Mouse (Mus musculus): Measurements from ENCODE around the gene Rad1. TPM values are rescaled to one million over a fixed set of nuclear protein-coding genes. Genes with fewer than 3 reads are reported as not detected.

Gene Rad1
- polyA plus RNA-seq (2012; rRNA removed): 7.3 and 8.2 TPM in 2 replicates

DNA sequence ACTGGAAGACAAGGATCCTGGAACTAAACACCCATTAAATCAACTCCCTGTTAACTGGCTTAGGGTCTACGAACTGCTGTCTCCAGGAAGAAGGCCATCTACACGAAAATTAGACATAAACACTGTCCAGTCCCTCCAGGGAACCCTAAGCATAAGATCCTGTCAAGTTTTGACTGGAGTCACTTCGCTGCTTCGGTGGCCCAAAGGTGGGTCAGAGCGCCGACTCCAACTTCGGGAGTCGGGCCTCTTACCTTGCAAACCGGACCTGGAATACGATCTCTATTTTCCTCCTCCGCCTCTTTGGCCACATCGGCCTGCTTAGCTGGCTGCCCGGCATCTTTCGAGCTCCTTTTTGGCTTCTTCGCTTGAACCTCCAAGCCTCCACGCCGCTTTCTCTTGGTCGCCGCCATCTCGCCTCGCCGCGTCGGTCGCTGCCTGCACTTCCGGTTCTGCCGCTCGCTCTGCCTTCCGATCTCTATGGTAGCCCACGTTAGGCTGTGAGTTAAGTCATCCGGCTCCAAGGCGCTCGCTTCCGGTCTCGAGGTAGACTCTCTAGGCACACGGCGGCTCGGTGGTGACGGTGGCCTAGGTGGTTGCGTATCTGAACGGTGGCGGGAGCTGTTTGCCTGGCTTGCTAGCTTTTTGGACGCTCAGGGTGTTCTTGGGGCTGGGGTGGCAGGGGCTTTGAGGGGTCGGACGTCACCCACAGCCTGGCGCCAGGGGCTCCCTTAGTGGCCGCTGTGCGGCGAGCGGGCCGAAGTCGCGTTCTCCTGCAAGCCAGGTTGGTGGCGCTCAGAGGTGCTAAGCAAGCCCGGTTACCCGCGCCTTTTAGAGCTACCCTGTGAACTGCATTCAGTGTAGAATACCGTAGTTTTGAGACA, at the start of gene Rad1, which contains the start of gene Brix1:
TSS of gene Rad1 (plus strand) at position 535 of the 881 bp plus-strand sequence.
TSS of gene Brix1 (minus strand) at position 464 of the 881 bp plus-strand sequence.

DNA sequence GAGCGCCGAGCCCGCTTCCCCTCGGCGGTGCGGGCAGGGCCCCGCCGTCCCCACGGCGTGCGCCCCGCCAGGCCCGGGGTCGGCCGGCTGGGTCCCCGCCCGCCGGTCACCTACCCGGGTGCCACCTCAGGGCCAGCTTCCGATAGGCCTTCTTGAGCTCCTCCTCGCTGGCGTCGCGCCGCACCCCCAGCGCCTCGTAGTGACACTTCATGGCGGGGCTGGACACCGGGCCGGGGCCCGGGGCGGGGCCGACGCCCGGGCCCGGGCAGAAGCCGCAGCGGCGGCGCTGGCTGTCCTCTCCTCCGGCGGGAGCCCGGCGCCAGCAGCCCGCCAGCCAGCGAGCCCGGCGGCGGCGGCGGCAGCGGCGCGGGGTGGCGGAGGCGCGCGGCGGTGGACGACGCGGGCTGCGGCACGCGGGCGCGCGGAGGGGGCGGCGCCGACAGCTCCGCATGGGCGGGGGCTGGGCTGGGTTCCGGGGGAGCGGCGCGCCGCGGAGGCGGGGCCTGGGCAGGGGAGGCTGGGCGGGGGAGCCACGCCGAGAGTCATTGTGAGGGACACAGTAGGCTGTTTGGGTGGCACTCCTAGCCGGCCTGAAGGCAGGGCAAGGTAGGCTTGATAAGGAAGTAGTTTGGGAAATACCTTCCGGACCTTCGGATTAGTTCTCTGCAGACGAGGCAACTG, 15.5 kb upstream of the Rad1 start, which contains the start of gene Dnajc21:
TSS of gene Dnajc21 (minus strand) at position 366 of the 681 bp plus-strand sequence.

Other genes with a start within 250 kb of the Rad1 start
- gene Gm21973, start 160.6 kb upstream of the Rad1 start, polyA plus RNA-seq (2012; rRNA removed): not detected in 2 replicates
- 0.14 and 0.15 TPM in 2 replicates for gene Agxt2, start 127.5 kb upstream of the Rad1 start, polyA plus RNA-seq (2012; rRNA removed)
- 0.81 and 1.1 TPM in 2 replicates for gene Dnajc21, start 15.5 kb upstream of the Rad1 start, polyA plus RNA-seq (2012; rRNA removed)
- 0.52 and 0.61 TPM in 2 replicates for gene Brix1, start 71 bp upstream of the Rad1 start, polyA plus RNA-seq (2012; rRNA removed)
- gene Ttc23l, start 72.7 kb downstream of the Rad1 start, polyA plus RNA-seq (2012; rRNA removed): not detected in 2 replicates
- gene Rai14, start 228.6 kb downstream of the Rad1 start, polyA plus RNA-seq (2012; rRNA removed): 4.5 and 4.7 TPM in 2 replicates

All from ovary, adult 2 months (tissue).